Mouse (Mus musculus) MEL (cell line): ENCODE data around the gene Hlcs.

Experiments used
- CHD1 ChIP-seq: IDR thresholded peaks from 2 replicates; pipeline ENCODE4 v1.6.1; 2012; ENCODE audit warnings: low read depth, mild to moderate bottlenecking, inconsistent platforms, low read length, improper control_type of control experiment
- CTCF ChIP-seq, 3 experiments: IDR thresholded peaks in 2 of 3; conservative IDR thresholded peaks in 1 of 3; 2 replicates each; pipeline ENCODE4 v1.5.1; 2011 to 2012; ENCODE audit warnings: low read length in 3 of 3, low read depth in 2 of 3, mild to moderate bottlenecking in 2 of 3, improper control_type of control experiment in 1 of 3, inconsistent platforms in 1 of 3, mixed read lengths in 1 of 3, moderate library complexity in 1 of 3; ENCODE audit not compliant: control insufficient read depth in 1 of 3, insufficient read depth in 1 of 3, poor library complexity in 1 of 3, severe bottlenecking in 1 of 3
- EP300 ChIP-seq, 2 experiments: IDR thresholded peaks; 2 replicates each; pipeline ENCODE4 v1.6.1; 2011; ENCODE audit warnings: improper control_type of control experiment in 2 of 2, low read length in 2 of 2, low read depth in 1 of 2, mild to moderate bottlenecking in 1 of 2
- ETS1 ChIP-seq: IDR thresholded peaks from 2 replicates; pipeline ENCODE4 v1.6.1; 2012; ENCODE audit warnings: low read depth, mild to moderate bottlenecking, inconsistent platforms, low read length, improper control_type of control experiment, moderate library complexity
- HCFC1 ChIP-seq: IDR thresholded peaks from 2 replicates; pipeline ENCODE4 v1.6.1; 2012; ENCODE audit warnings: low read depth, mild to moderate bottlenecking, inconsistent platforms, low read length, improper control_type of control experiment, moderate library complexity
- MYC ChIP-seq: IDR thresholded peaks from 2 replicates; pipeline ENCODE4 v1.6.1; 2011; ENCODE audit warnings: low read depth, mild to moderate bottlenecking, low read length, improper control_type of control experiment, moderate library complexity
- NELFE ChIP-seq: IDR thresholded peaks from 2 replicates; pipeline ENCODE4 v1.6.1; 2011; ENCODE audit warnings: low read depth, low read length, improper control_type of control experiment
- POLR2A ChIP-seq, 2 experiments: IDR thresholded peaks; 2 replicates each; pipeline ENCODE4 v1.6.1; 2011 to 2012; ENCODE audit warnings: low read length in 2 of 2, mild to moderate bottlenecking in 2 of 2, control low read depth in 1 of 2, improper control_type of control experiment in 1 of 2, low read depth in 1 of 2, moderate library complexity in 1 of 2; ENCODE audit not compliant: control insufficient read depth in 1 of 2, insufficient read depth in 1 of 2, poor library complexity in 1 of 2
- TBP ChIP-seq: IDR thresholded peaks from 2 replicates; pipeline ENCODE4 v1.8.0; 2011; ENCODE audit warnings: low read depth, low read length, improper control_type of control experiment
- USF1 ChIP-seq: IDR thresholded peaks from 2 replicates; pipeline ENCODE4 v1.6.1; 2014; ENCODE audit warnings: low read depth, mild to moderate bottlenecking, inconsistent platforms, low read length, improper control_type of control experiment, moderate library complexity
- ZKSCAN1 ChIP-seq: IDR thresholded peaks from 2 replicates; pipeline ENCODE4 v1.6.1; 2012; ENCODE audit warnings: low read depth, mild to moderate bottlenecking, inconsistent platforms, low read length, improper control_type of control experiment, moderate library complexity
- ZNF384 ChIP-seq: IDR thresholded peaks from 2 replicates; pipeline ENCODE4 v1.6.1; 2012; ENCODE audit warnings: low read depth, mild to moderate bottlenecking, inconsistent platforms, low read length, improper control_type of control experiment

- TF ChIP-seq POLR2A (IDR thresholded peaks at IDR 0.05; ENCODE audit: control insufficient read depth in 1 of 2, insufficient read depth in 1 of 2, low read depth in 1 of 2, low read length in 2 of 2, poor library complexity in 1 of 2) (no peak), CTCF (IDR thresholded peaks at IDR 0.05 in 2 of 3, conservative IDR thresholded peaks at IDR 0.05 in 1 of 3; ENCODE audit: control insufficient read depth in 1 of 3, insufficient read depth in 1 of 3, low read depth in 2 of 3, low read length in 3 of 3, poor library complexity in 1 of 3, severe bottlenecking in 1 of 3) (peak in 2 of 3 experiments; percentile 20 to 49; a peak in 2 of 6 replicates), TBP (no peak), USF1 (no peak), ZNF384 (0 out of 2 replicates have a peak, but pooled peaks have one; percentile 29), MYC (no peak), HCFC1 (0 out of 2 replicates have a peak, but pooled peaks have one; percentile 25), NELFE (no peak), ETS1 (no peak), ZKSCAN1 (no peak), CHD1 (no peak), EP300 (IDR thresholded peaks at IDR 0.05; ENCODE audit: low read depth in 1 of 2, low read length in 2 of 2) (no peak)
Observed at GRCm38 (mm10) chr16:94240190-94240589, 73.2 kb downstream of the Hlcs start.
